Mouse (Mus musculus) effector memory CD4-positive, alpha-beta T cell, adult 7 months (primary cell): ENCODE results near the gene Ptpn23. TPM values are rescaled to one million over a fixed set of nuclear protein-coding genes. Genes with fewer than 3 reads are reported as not detected.

ENCODE experiments used
- polyA plus RNA-seq: library from polyadenylated mRNA; unstranded; fragments of 100-300 nt; shearing (Covaris generic); gene quantifications from one replicate; pipeline ENCODE4 v1.2.1, GENCODE M21; 2017

Ptpn23 gene
- 2.8 TPM for polyA plus RNA-seq

DNA sequence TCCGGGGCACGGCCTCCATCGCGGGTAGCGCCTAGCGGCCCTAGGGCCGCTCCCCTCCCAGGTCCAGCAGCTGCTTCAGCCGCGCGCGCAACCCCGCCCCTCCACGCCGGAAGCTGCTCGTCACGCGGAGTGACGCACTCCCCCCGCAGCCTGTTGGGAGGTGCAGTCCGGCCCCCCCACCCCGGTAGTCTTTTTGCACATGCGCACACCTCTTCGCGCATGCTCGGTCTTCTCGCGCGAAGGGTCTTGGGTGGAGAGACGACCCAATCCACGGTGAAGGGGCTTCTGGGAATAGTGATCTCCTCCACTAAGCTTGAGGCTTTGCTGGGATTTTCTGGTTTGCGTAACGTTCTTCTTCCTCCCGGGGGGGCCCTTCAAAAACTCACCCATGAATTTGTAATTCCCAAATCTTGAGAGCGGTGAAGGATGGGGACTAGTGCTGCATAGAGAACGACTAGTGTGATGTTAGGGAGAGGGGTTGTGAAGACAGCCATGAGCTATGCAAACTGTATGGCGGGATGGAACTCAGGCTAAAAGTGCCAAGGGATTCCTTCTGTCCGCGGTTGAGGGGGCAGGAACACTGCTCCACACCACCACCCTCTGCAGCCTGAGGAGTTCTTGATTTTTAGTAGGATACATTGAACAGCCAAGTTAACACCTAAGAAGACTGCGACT is at the start of gene Ptpn23:
Gene Ptpn23 (minus strand): TSS at position 115 of the 675 bp plus-strand sequence.

GRCm38 (mm10) chr9:110419511-110420112 is 11.6 kb upstream of the Ptpn23 start, which contains the start of gene Ngp:
Ngp (plus strand) TSS chr9:110419747.

Other genes with a start within 250 kb of the Ptpn23 start
- gene Cspg5, start 164.4 kb downstream of the Ptpn23 start, polyA plus RNA-seq, result 0.46 TPM
- gene Elp6, start 103.0 kb downstream of the Ptpn23 start, polyA plus RNA-seq, result 7.5 TPM
- gene Scap, start 74.9 kb downstream of the Ptpn23 start, polyA plus RNA-seq, result 48.6 TPM
- not detected for gene Ngp, start 11.5 kb upstream of the Ptpn23 start, polyA plus RNA-seq
- 9.9 TPM for gene Klhl18, start 68.5 kb upstream of the Ptpn23 start, polyA plus RNA-seq
- 0.82 TPM for gene Kif9, start 68.7 kb upstream of the Ptpn23 start, polyA plus RNA-seq
- gene Setd2, start 124.4 kb upstream of the Ptpn23 start, polyA plus RNA-seq, result 30.7 TPM
- 2.5 TPM for gene Nradd, start 216.2 kb upstream of the Ptpn23 start, polyA plus RNA-seq
- 86.4 TPM for gene Nbeal2, start 245.9 kb upstream of the Ptpn23 start, polyA plus RNA-seq
- 200 TPM for gene Ccdc12, start 248.3 kb upstream of the Ptpn23 start, polyA plus RNA-seq